9 mouse cellular contexts compared by ENCODE assay signal in the genomic region with DNA sequence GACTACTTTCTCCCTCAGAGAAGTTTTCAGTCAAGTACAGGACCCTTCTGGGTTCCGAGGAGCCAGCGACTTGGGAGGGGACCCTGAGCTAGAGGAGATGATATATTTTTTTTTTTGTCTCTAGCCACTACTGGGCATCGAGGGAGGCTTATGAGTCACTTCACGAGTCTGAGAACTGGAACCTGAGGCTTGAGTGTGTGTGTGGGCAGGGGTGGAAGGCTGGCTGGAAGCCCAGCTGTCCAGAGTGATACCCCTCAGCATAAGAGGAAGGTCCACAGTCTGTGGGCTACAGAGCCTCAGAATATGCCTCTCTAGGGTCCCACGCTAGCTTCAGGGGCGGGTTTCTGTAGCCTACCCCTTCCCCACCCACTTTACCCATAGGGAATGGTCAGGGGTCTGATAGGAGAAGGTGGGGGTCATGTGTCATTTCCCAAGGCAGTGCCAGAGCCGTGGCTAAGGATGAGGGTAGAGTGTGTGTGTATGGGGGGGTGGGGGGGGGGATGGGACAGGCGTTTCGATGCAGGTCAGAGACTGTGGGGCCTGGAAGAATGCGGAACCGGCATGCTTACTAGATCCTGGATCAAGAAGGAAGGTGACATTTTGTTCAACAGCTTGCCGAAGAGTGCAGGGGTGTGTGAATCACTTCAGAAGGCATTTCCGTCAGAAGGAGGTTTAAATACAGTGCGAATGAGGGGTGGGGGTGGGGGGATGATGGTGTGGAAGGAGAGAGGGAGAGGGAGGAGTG. TPM values are rescaled to one million over a fixed set of nuclear protein-coding genes. Genes with fewer than 3 reads are reported as not detected.
DNase-seq lines count a peak whose midpoint lies in the region; ATAC-seq and TF ChIP-seq lines count a peak whose summit lies in the region.
"Had no signal": no experiment of that assay in that cellular context is flagged by ENCODE, and none has a peak within 500 bp of the region (broad histone marks: within the 10 kb centered on the region; RNA-seq: fewer than 3 reads in every experiment).

No protein-coding gene starts in this region.

- no peak overlapping the region for H3ac ChIP-seq in myocyte (ENCODE audit: control insufficient read depth, insufficient read length)

- H3K4me2 ChIP-seq in heart, embryonic 16.5 days (ENCODE audit: low read depth, low read length) = 0 out of 2 replicates have a peak overlapping the region, but pooled peaks have one; percentile 7
- no peak overlapping the region for H3K4me2 ChIP-seq in midbrain, embryonic 13.5 days (replicated peaks)
- no peak overlapping the region for H3K4me2 ChIP-seq in midbrain, embryonic 15.5 days
- H3K4me2 ChIP-seq in myocyte (ENCODE audit: low read depth) = peak overlapping the region; percentile 90
- no peak overlapping the region for H3K4me2 ChIP-seq in hindbrain, embryonic 13.5 days

- CTCF ChIA-PET in Patski (lab: Charles Lee) = interaction anchor here (1.5 kb wide), 1 partner anchor 11 kb away, joined by 3 read pairs; no protein-coding TSS in a partner anchor

- POLR2A ChIA-PET in Patski (lab: Charles Lee) = interaction anchor here (0.5 to 1.5 kb wide), 4 partner anchors 13 to 379 kb away, joined by 3 to 6 read pairs (median 4); no protein-coding TSS in a partner anchor

- in situ Hi-C loops in Patski (cut with MboI; ENCODE audit: low pct_unique_long_range_greater_than_20kb) = no loop called here

- H3K9me3 ChIP-seq in heart, embryonic 16.5 days (replicated peaks; ENCODE audit: control insufficient read depth, low read length) = no peaks in the 10 kb centered on the region
- H3K9me3 ChIP-seq in midbrain, embryonic 13.5 days = no peaks in the 10 kb centered on the region
- no peaks in the 10 kb centered on the region for H3K9me3 ChIP-seq in midbrain, embryonic 15.5 days
- H3K9me3 ChIP-seq in hindbrain, embryonic 13.5 days = no peaks in the 10 kb centered on the region

- intact Hi-C loops in heart, postnatal 25 days (cut with DNase I) = no loop called here

- DNase-seq in heart, postnatal 25 days (ENCODE audit: low spot score) = no peak
- DNase-seq in Patski (ENCODE audit: low read depth, low spot score) = no peak
- DNase-seq in spleen, adult 12 weeks (ENCODE audit: low spot score) = no peak

- peak overlapping the region; percentile 17 for H3K27ac ChIP-seq in heart, embryonic 16.5 days (ENCODE audit: low read length)
- H3K27ac ChIP-seq in midbrain, embryonic 13.5 days = no peak overlapping the region
- H3K27ac ChIP-seq in midbrain, embryonic 15.5 days = no peak overlapping the region
- no peak overlapping the region for H3K27ac ChIP-seq in hindbrain, embryonic 13.5 days
- H3K27ac ChIP-seq: liver, embryonic 14.5 days had no signal

- H3K36me3 ChIP-seq in heart, embryonic 16.5 days (ENCODE audit: control insufficient read depth, insufficient read depth) = no peaks in the 10 kb centered on the region
- H3K36me3 ChIP-seq in midbrain, embryonic 13.5 days = peaks cover 4% of the 10 kb centered on the region; the same call in 1 of the 2 replicates
- no peaks in the 10 kb centered on the region for H3K36me3 ChIP-seq in midbrain, embryonic 15.5 days (replicated peaks)
- no peaks in the 10 kb centered on the region for H3K36me3 ChIP-seq in myocyte (ENCODE audit: control insufficient read depth, insufficient read depth)
- H3K36me3 ChIP-seq in hindbrain, embryonic 13.5 days = peaks cover 5% of the 10 kb centered on the region; the same call in 1 of the 2 replicates

- H3K79me2 ChIP-seq in myocyte (ENCODE audit: control insufficient read depth, insufficient read depth) = peaks cover 64% of the 10 kb centered on the region

- no peak for TF ChIP-seq CTCF in Patski (IDR thresholded peaks at IDR 0.05)

- no peak for TF ChIP-seq POLR2A in myocyte (IDR thresholded peaks at IDR 0.05; ENCODE audit: insufficient read length, low read depth)

- H3K4me1 ChIP-seq in heart, embryonic 16.5 days (ENCODE audit: control insufficient read depth, insufficient read depth, low read length) = peaks cover 49% of the 10 kb centered on the region
- H3K4me1 ChIP-seq in midbrain, embryonic 13.5 days (replicated peaks) = peaks cover 59% of the 10 kb centered on the region
- H3K4me1 ChIP-seq in midbrain, embryonic 15.5 days = peaks cover 58% of the 10 kb centered on the region
- H3K4me1 ChIP-seq in hindbrain, embryonic 13.5 days (replicated peaks) = peaks cover 73% of the 10 kb centered on the region

- H3K9ac ChIP-seq in heart, embryonic 16.5 days (ENCODE audit: low read length) = no peak overlapping the region
- no peak overlapping the region for H3K9ac ChIP-seq in midbrain, embryonic 13.5 days (replicated peaks)
- no peak overlapping the region for H3K9ac ChIP-seq in midbrain, embryonic 15.5 days
- H3K9ac ChIP-seq in hindbrain, embryonic 13.5 days = no peak overlapping the region
- H3K9ac ChIP-seq: liver, embryonic 14.5 days had no signal

- H3K27me3 ChIP-seq in heart, embryonic 16.5 days (ENCODE audit: control insufficient read depth, insufficient read depth, low read length) = no peaks in the 10 kb centered on the region
- H3K27me3 ChIP-seq in midbrain, embryonic 13.5 days = no peaks in the 10 kb centered on the region
- H3K27me3 ChIP-seq in midbrain, embryonic 15.5 days (replicated peaks) = no peaks in the 10 kb centered on the region
- H3K27me3 ChIP-seq in Patski = no peaks in the 10 kb centered on the region
- H3K27me3 ChIP-seq in myocyte (ENCODE audit: control insufficient read depth, insufficient read depth, insufficient read length) = no peaks in the 10 kb centered on the region
- H3K27me3 ChIP-seq in hindbrain, embryonic 13.5 days = no peaks in the 10 kb centered on the region

- WGBS in heart, embryonic 16.5 days = 33% methylated on average over 14 of the region's 14 CpGs
- 77% methylated on average over 14 of the region's 14 CpGs for WGBS in midbrain, embryonic 13.5 days
- 80% methylated on average over 14 of the region's 14 CpGs for WGBS in midbrain, embryonic 15.5 days
- WGBS in hindbrain, embryonic 13.5 days = 88% methylated on average over 14 of the region's 14 CpGs

- H3K4me3 ChIP-seq in heart, embryonic 16.5 days (ENCODE audit: low read length) = no peak overlapping the region
- no peak overlapping the region for H3K4me3 ChIP-seq in midbrain, embryonic 13.5 days (replicated peaks)
- H3K4me3 ChIP-seq in midbrain, embryonic 15.5 days = no peak overlapping the region
- peak overlapping the region; percentile 6 for H3K4me3 ChIP-seq in myocyte
- H3K4me3 ChIP-seq in hindbrain, embryonic 13.5 days = no peak overlapping the region

- ATAC-seq in heart, embryonic 16.5 days (replicated peaks; ENCODE audit: extremely low read depth, insufficient read depth, low FRiP score) = peak; percentile 10; the same call in 1 of the 2 replicates
- 0 out of 2 replicates have a peak, but pooled peaks have one; percentile 12 for ATAC-seq in midbrain, embryonic 13.5 days
- ATAC-seq in midbrain, embryonic 15.5 days (replicated peaks) = no peak
- ATAC-seq in Patski = peak; percentile 35
- ATAC-seq in hindbrain, embryonic 13.5 days (ENCODE audit: low FRiP score) = no peak

TF ChIP-seq in myocyte, 11 proteins besides CTCF, POLR2A, EP300 and RAD21:
- TF ChIP-seq MYOD1 (IDR thresholded peaks at IDR 0.05; ENCODE audit: control insufficient read depth in 1 of 3, insufficient read length in 2 of 3, low read depth in 2 of 3) (peak in 2 of 3 experiments; percentile 48 to 54), TCF3 (IDR thresholded peaks at IDR 0.05; ENCODE audit: insufficient read length, low read depth) (no peak), SRF (IDR thresholded peaks at IDR 0.05; ENCODE audit: control insufficient read depth, insufficient read length, low read depth) (no peak), REST (IDR thresholded peaks at IDR 0.05; ENCODE audit: insufficient read depth, insufficient read length) (no peak), MAX (IDR thresholded peaks at IDR 0.05; ENCODE audit: low read depth) (no peak), MYOG (IDR thresholded peaks at IDR 0.05; ENCODE audit: control insufficient read depth in 1 of 3, insufficient read depth in 1 of 3, insufficient read length in 2 of 3, low read depth in 2 of 3) (peak in 1 of 3 experiments; percentile 39), E2F4 (IDR thresholded peaks at IDR 0.05; ENCODE audit: insufficient read depth) (no peak)

RNA-seq across cellular contexts. Expression of a gene that starts 9.5 kb away (rescaled TPM):
- 18.7 and 22.2 TPM in 2 replicates for polyA plus RNA-seq in heart, embryonic 16.5 days (2015; fragmentation: Nextera tagmentation; extraction: Ambion mirVana)
- total RNA-seq in heart, postnatal 25 days (2021) = 10 to 100 TPM; 30.4 to 34.7 TPM
- 31.3 and 34.3 TPM in 2 replicates for polyA plus RNA-seq in midbrain, embryonic 13.5 days (2015; fragmentation: Nextera tagmentation; extraction: Ambion mirVana)
- 41.0 and 41.7 TPM in 2 replicates for polyA plus RNA-seq in midbrain, embryonic 15.5 days (2015; fragmentation: Nextera tagmentation; extraction: Ambion mirVana)
- 44.1 TPM for polyA plus RNA-seq in Patski (2021)
- 15.0 TPM for polyA plus RNA-seq in myocyte (2012; fragmentation: generic; extraction: Trizol)
- polyA plus RNA-seq in hindbrain, embryonic 13.5 days (2015; fragmentation: Nextera tagmentation; extraction: Ambion mirVana) = 33.9 and 36.4 TPM in 2 replicates

RNA-seq across cellular contexts. Expression of a gene that starts 33.4 kb away (rescaled TPM):
- 1.7 TPM in 2 replicates for polyA plus RNA-seq in heart, embryonic 16.5 days (2015; fragmentation: Nextera tagmentation; extraction: Ambion mirVana)
- total RNA-seq in heart, postnatal 25 days (2021) = 1 to 10 TPM; 6.6 to 7.2 TPM
- polyA plus RNA-seq in midbrain, embryonic 13.5 days (2015; fragmentation: Nextera tagmentation; extraction: Ambion mirVana) = 2.0 and 2.7 TPM in 2 replicates
- polyA plus RNA-seq in midbrain, embryonic 15.5 days (2015; fragmentation: Nextera tagmentation; extraction: Ambion mirVana) = 1.6 and 2.2 TPM in 2 replicates
- polyA plus RNA-seq in Patski (2021) (30.8 TPM), myocyte (2012; fragmentation: generic; extraction: Trizol) (0.06 TPM)
- 1.6 and 1.8 TPM in 2 replicates for polyA plus RNA-seq in hindbrain, embryonic 13.5 days (2015; fragmentation: Nextera tagmentation; extraction: Ambion mirVana)

Comparison
In these comparisons a context has a peak if more than half of its experiments do, and no peak if none do; other contexts are left out.
1. ATAC-seq: peak in heart, embryonic 16.5 days (single experiment), midbrain, embryonic 13.5 days (single experiment) and Patski (single experiment); none in midbrain, embryonic 15.5 days (single experiment) and hindbrain, embryonic 13.5 days (single experiment).
2. H3K4me2 ChIP-seq: peak in heart, embryonic 16.5 days (single experiment) and myocyte (single experiment); none in midbrain, embryonic 13.5 days (single experiment), midbrain, embryonic 15.5 days (single experiment) and hindbrain, embryonic 13.5 days (single experiment).